Mouse (Mus musculus): ENCODE data around the gene Mapk9.
"Not testable (repeated sequence)": the region's sequence is repeated elsewhere in the genome, so short reads cannot be mapped to it uniquely, and the experiment has no call there.

Gene Mapk9

GRCm38 (mm10) chr11:49846401-49847070 lies at the start of gene Mapk9:
Gene Mapk9 (plus strand): TSS chr11:49846751.
- DNase-seq (ENCODE audit: low spot score), result peak; percentile 99

DNA sequence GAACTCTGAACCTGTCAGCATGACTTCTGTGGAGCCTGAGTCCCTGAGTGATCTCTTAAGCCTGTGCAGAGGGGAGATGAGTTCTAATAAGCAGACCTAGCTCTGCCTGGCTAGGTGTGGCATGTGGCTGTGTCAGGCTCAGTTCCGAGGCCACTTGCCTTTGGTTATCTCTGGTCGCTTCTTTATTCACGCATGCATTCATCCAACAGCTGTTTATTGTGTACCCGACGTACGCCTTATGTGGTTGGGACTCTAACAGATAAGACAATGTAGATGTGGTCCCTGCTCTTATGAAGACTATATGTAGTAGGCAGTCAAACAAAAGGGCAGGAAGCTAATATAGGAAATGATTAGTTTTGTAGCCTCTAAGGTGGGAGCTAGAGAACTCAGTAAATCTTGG lies 47.6 kb upstream of the Mapk9 start:
- DNase-seq (ENCODE audit: low spot score), result no peak

DNA sequence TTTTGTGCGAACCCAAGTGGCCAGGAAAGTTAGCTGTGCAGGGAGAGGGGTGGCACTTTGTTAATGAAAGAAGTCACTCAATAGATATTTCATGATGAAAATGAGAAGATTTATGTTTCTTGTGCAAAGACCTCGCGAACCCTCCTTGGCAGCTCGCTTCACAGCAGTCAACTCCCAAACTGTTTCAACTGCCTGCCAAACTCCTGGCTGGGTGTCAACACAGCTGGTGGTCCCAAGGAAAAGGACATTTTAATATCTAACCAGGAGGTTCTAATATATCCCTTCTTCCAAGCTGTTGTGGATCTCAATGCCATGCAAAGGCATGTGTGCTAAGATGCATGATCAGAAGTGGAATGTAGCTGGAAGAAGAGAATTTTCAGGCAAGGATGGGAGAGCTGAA lies 45.0 kb upstream of the Mapk9 start:
- no peak for DNase-seq (ENCODE audit: low spot score)

GRCm38 (mm10) chr11:49803801-49804200 lies 42.8 kb upstream of the Mapk9 start:
- no peak for DNase-seq (ENCODE audit: low spot score)

GRCm38 (mm10) chr11:49806218-49806617 lies 40.3 kb upstream of the Mapk9 start:
- no peak for DNase-seq (ENCODE audit: low spot score)

DNA sequence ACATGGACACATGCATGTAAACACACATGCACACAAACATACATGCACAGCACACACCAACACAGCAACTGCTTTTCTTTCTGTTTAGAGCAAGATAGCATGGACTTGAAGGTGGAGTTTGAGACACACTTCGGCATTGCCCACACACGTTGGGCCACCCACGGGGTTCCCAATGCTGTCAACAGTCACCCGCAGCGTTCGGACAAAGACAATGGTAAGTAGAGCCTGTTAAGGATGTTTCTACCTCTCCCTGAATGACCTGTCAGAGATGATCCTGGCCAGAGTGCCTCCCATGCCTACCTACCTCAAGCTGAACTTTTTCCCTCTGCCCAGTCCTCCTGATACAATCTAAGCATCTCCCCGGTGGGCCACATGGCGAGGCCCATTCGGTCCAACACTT lies 37.6 kb upstream of the Mapk9 start:
- no peak for DNase-seq (ENCODE audit: low spot score)

DNA sequence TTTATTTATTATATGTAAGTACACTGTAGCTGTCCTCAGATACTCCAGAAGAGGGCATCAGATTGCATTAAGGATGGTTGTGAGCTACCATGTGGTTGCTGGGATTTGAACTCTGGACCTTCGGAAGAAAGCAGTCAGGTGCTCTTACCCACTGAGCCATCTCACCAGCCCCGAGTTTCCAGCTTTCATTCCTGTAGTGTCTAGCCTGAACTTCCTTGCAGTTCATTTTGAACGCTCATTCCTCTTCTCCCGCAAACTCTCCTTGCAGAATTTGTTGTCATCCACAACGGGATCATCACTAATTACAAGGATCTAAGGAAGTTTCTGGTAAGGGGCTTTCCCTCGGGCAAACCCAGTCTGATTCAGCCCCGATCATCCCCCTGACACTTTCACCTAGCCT lies 35.9 kb upstream of the Mapk9 start:
- DNase-seq (ENCODE audit: low spot score), result not testable (repeated sequence)

- no peak for DNase-seq (ENCODE audit: low spot score)
These were observed 35.4 kb upstream of the Mapk9 start for GRCm38 (mm10) chr11:49811099-49811541.

- DNase-seq (ENCODE audit: low spot score), result no peak
These were observed 34.7 kb upstream of the Mapk9 start for GRCm38 (mm10) chr11:49811879-49812278.

DNA sequence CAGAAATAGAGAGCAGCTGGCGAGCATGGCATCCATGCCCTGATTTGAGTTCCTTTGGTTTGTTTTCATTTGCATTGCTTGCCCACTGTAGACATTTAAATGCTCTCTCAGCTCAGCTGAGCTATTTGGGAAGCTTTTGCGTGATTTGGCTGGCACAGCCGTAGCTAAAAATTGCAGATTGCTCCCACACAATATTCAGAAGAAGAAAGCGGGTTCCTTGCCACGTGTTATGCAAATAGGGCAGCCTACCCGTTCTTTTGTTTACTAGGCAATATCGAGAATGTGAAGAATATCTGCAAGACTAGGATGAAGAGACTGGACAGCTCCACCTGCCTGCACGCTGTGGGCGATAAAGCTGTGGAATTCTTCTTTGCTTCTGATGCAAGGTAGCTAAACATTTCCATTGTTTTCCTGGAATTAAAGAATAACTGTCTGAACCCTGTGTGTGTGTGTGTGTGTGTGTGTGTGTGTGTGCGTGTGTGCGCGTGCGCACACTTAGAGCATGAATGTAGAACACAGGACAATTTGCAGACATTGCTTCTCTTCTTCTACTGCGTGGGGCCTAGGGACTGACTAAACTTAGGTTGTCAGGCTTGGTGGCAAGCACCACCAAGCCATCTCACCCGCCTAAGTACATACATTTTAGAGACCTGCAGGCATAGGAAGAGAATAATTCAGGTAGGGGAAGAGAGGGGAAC lies 27.5 kb upstream of the Mapk9 start:
- DNase-seq (ENCODE audit: low spot score), result no peak

DNA sequence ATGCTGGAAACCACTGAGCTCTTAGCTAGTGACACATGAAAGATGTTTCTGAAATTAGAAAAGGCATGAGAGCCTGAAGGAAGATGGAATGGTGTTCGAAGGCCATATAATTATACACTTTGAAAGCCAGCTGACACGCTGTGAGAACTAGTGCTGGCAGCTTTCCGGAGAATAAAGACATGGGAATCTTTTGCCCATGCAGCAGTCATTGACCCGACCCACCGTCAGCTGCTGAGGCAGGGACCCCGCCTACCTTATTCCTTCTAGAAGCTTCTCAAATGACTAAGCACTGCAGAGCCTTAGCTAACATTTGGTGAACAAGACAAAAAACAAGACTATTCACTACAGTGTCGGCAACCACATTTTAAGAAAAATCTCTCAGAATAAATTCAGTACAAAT lies 26.9 kb upstream of the Mapk9 start:
- DNase-seq (ENCODE audit: low spot score), result no peak

DNA sequence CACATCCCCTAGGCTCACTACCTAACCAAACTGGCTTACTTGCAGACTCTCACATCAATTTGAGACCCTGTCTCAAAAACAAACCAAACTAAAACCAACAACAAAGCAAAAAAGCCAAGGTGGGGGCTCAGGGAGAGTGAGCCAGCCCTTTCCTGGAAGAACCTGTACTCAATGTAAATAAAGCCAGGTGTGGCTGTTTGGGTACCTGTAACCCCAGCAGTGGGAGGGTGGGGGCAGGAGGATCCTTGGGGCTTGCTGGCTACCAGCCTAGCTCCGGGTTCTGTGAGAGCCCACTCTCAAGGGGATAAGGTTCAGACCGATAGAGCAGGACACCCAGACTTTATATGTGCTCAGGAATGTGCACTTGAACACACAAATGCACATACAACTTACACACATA lies 25.6 kb upstream of the Mapk9 start:
- no peak for DNase-seq (ENCODE audit: low spot score)

GRCm38 (mm10) chr11:49821546-49821945 lies 25.0 kb upstream of the Mapk9 start:
- no peak for DNase-seq (ENCODE audit: low spot score)

DNA sequence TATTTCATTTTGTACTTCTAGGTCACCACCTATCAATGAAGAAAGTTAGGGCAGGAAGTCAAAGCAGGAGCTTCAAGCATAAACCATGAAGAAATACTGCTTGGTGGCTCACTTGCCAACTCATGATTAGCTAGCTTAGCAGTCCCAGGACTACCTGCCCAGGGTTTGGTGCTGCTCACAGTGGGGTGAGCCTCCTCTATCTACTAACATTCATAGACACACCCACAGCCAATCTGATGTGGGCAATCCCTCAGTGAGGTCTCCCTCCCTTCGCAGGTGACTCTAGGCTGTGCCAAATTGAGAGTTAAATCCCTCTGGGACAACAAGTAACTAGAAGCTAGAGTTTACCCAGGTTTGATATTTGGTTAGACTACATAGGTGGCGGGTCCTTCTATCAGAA lies 24.2 kb upstream of the Mapk9 start:
- DNase-seq (ENCODE audit: low spot score), result no peak

GRCm38 (mm10) chr11:49824896-49825295 lies 21.7 kb upstream of the Mapk9 start:
- DNase-seq (ENCODE audit: low spot score), result peak; percentile 48

GRCm38 (mm10) chr11:49827243-49827642 lies 19.3 kb upstream of the Mapk9 start:
- peak; percentile 73 for DNase-seq (ENCODE audit: low spot score)

- DNase-seq (ENCODE audit: low spot score), result no peak
These were observed 17.3 kb upstream of the Mapk9 start for GRCm38 (mm10) chr11:49829176-49829745.

- DNase-seq (ENCODE audit: low spot score), result no peak
These were observed 14.6 kb upstream of the Mapk9 start for GRCm38 (mm10) chr11:49831980-49832379.

DNA sequence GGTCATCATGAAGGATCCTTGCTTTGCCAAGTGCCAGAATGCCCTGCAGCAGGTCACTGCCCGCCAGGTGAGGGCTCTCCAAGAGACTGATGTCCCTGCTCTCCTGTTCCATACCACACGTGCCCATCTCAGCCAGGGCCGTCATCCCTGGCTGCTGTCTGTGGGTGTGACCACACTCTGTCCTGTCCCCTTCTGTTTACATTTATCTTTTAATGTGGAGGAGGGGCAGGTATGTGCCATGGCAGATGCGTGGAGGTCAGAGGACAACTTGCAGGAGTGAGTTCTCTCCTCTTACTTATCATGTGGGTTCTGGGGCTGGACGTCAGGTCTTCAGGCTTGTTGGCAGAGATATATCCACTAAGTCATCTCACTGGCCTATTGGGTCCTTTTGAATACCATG lies 13.6 kb upstream of the Mapk9 start:
- DNase-seq (ENCODE audit: low spot score), result no peak

- peak; percentile 54 for DNase-seq (ENCODE audit: low spot score)
These were observed 12.3 kb upstream of the Mapk9 start for GRCm38 (mm10) chr11:49834248-49834647.

DNA sequence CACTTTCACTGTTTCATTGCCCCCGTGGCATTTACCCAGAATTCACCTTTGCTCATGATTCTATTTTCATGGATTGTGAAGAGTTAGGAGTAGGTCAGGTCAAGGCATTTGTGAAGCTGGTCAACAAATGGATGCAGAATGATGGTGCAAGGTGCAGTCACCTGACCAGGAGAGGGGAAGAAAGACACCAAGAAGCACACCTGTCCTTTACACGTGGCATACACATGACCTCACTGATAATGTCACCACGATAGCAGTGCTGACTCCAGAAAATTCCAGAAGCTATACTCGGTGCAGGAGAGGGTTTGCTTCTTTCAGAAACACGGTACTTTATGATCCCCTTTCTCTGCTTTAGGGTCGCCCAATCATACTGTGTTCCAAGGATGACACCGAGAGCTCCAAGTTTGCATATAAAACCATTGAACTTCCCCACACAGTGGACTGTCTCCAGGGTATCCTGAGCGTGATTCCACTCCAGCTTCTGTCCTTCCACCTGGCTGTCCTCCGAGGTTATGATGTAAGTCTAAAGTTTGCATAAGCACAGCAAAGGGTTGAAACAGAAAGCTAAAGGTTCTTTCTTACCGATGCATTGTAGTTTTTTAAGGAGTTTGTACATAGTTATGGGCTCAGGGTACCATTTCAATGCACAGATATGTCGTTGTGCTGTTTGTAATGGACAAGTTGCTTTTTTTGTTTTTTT lies 11.1 kb upstream of the Mapk9 start:
- no peak for DNase-seq (ENCODE audit: low spot score)

DNA sequence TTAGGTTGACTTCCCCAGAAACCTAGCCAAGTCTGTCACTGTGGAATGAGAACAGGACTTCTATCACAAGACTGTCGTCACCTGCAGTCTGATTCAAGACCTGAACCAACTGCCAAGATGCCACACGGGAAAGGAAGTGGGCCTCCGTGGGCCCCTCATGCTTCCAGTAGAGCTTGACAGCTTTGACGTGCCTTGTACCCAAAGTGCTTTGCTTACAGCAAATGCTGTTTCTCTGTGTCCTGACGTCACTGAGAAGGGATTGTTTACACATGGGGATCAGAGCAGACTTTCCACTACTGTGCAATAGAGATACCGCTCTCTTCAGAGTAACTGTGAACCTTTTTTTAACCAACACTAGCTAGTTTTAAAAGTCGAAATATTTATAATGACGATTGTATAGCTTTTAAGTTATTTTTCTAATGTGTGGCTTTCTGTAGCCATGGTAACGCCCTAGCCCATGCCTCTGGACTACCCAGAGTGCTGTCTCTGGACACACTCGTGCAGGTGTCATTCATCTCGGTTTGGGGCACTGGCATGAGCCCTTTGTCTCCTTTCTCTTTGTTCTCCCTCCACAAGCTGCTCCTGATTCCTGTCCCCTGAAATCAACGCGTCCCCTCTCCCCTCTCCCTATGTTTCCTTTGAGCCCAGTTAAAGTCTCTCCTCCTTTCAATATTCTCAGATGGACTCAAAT lies 8.7 kb upstream of the Mapk9 start:
- no peak for DNase-seq (ENCODE audit: low spot score)

Measured in yolk sac, embryonic 10.5 days (tissue).